Mouse (Mus musculus): Measurements from ENCODE around the gene Cep89. TPM values are rescaled to one million over a fixed set of nuclear protein-coding genes. Genes with fewer than 3 reads are reported as not detected.

Gene Cep89
- total and polyA plus RNA-seq, 3 experiments = 9.8 to 12.1 (median 9.9) TPM

GRCm38 (mm10) chr7:35428146-35428545 lies 31.3 kb downstream of the Cep89 start:
- Histone ChIP-seq H3K9me3 (replicated peaks) (no peaks in the 10 kb centered on the region), H3K4me3 (ENCODE audit: low read depth, low read length) (no peak overlapping the region), H3K4me1 (ENCODE audit: insufficient read depth, low read depth, low read length) (no peaks in the 10 kb centered on the region), H3K27me3 (ENCODE audit: insufficient read depth, low read length) (no peaks in the 10 kb centered on the region), H3K36me3 (replicated peaks) (peaks cover 74% of the 10 kb centered on the region)
- TF ChIP-seq GATA2 (IDR thresholded peaks at IDR 0.05; ENCODE audit: borderline replicate concordance, low read depth, low read length) (no peak), GATA1 (IDR thresholded peaks at IDR 0.05; ENCODE audit: borderline replicate concordance, low read length) (no peak), POLR2AphosphoS5 (IDR thresholded peaks at IDR 0.05; ENCODE audit: insufficient replicate concordance, low read depth, low read length) (no peak), CTCF (IDR thresholded peaks at IDR 0.05; ENCODE audit: low read depth, low read length) (no peak), TAL1 (conservative IDR thresholded peaks at IDR 0.05; ENCODE audit: low read depth, low read length) (no peak)
- DNase-seq (ENCODE audit: low spot score) (no peak), ATAC-seq (ENCODE audit: extremely low read depth, insufficient number of reproducible peaks, low FRiP score, poor library complexity, severe bottlenecking) (no peak)

GRCm38 (mm10) chr7:35435266-35435665 lies 38.4 kb downstream of the Cep89 start:
- DNase-seq (ENCODE audit: low spot score) (no peak), ATAC-seq (ENCODE audit: extremely low read depth, insufficient number of reproducible peaks, low FRiP score, poor library complexity, severe bottlenecking) (no peak)
- Histone ChIP-seq H3K9me3 (replicated peaks) (no peaks in the 10 kb centered on the region), H3K36me3 (replicated peaks) (peaks cover 88% of the 10 kb centered on the region), H3K4me3 (ENCODE audit: low read depth, low read length) (no peak overlapping the region), H3K27me3 (ENCODE audit: insufficient read depth, low read length) (no peaks in the 10 kb centered on the region), H3K4me1 (ENCODE audit: insufficient read depth, low read depth, low read length) (no peaks in the 10 kb centered on the region)
- TF ChIP-seq POLR2AphosphoS5 (IDR thresholded peaks at IDR 0.05; ENCODE audit: insufficient replicate concordance, low read depth, low read length) (no peak), CTCF (IDR thresholded peaks at IDR 0.05; ENCODE audit: low read depth, low read length) (no peak), GATA2 (IDR thresholded peaks at IDR 0.05; ENCODE audit: borderline replicate concordance, low read depth, low read length) (no peak), TAL1 (conservative IDR thresholded peaks at IDR 0.05; ENCODE audit: low read depth, low read length) (no peak), GATA1 (IDR thresholded peaks at IDR 0.05; ENCODE audit: borderline replicate concordance, low read length) (no peak)

GRCm38 (mm10) chr7:35447501-35447900 lies 50.7 kb downstream of the Cep89 start:
- no peak for TF ChIP-seq CTCF (IDR thresholded peaks at IDR 0.05; ENCODE audit: low read depth, low read length)
- TF ChIP-seq TAL1 (conservative IDR thresholded peaks at IDR 0.05; ENCODE audit: low read depth, low read length) = no peak
- TF ChIP-seq GATA1 (IDR thresholded peaks at IDR 0.05; ENCODE audit: borderline replicate concordance, low read length) = no peak
- no peak for TF ChIP-seq GATA2 (IDR thresholded peaks at IDR 0.05; ENCODE audit: borderline replicate concordance, low read depth, low read length)
- TF ChIP-seq POLR2AphosphoS5 (IDR thresholded peaks at IDR 0.05; ENCODE audit: insufficient replicate concordance, low read depth, low read length) = no peak
- H3K4me3 ChIP-seq (ENCODE audit: low read depth, low read length) = no peak overlapping the region
- no peak for DNase-seq (ENCODE audit: low spot score)

GRCm38 (mm10) chr7:35447996-35448846 lies 51.4 kb downstream of the Cep89 start, which contains the start of gene Slc7a9:
Gene Slc7a9, plus strand, starts transcription at chr7:35448796.
- no peak for TF ChIP-seq GATA2 (IDR thresholded peaks at IDR 0.05; ENCODE audit: borderline replicate concordance, low read depth, low read length)
- H3K9me3 ChIP-seq (replicated peaks) = no peaks in the 10 kb centered on the region
- ATAC-seq (ENCODE audit: extremely low read depth, insufficient number of reproducible peaks, low FRiP score, poor library complexity, severe bottlenecking) = no peak
- H3K4me3 ChIP-seq (ENCODE audit: low read depth, low read length) = no peak within 1 kb of the TSS
- H3K27me3 ChIP-seq (ENCODE audit: insufficient read depth, low read length) = peaks cover 6% of the 10 kb centered on the region; the same call in 1 of the 2 replicates
- peaks cover 2% of the 10 kb centered on the region; the same call in 1 of the 2 replicates for H3K4me1 ChIP-seq (ENCODE audit: insufficient read depth, low read depth, low read length)
- H3K36me3 ChIP-seq (replicated peaks) = no peaks in the 10 kb centered on the region
- no peak for DNase-seq (ENCODE audit: low spot score)

More at GRCm38 (mm10) chr7:35447501-35447900, 50.7 kb downstream of the Cep89 start:
- peaks cover 2% of the 10 kb centered on the region; the same call in 1 of the 2 replicates for H3K4me1 ChIP-seq (ENCODE audit: insufficient read depth, low read depth, low read length)
- H3K27me3 ChIP-seq (ENCODE audit: insufficient read depth, low read length) = peaks cover 6% of the 10 kb centered on the region; the same call in 1 of the 2 replicates
- no peaks in the 10 kb centered on the region for H3K9me3 ChIP-seq (replicated peaks)
- no peaks in the 10 kb centered on the region for H3K36me3 ChIP-seq (replicated peaks)
- ATAC-seq (ENCODE audit: extremely low read depth, insufficient number of reproducible peaks, low FRiP score, poor library complexity, severe bottlenecking) = no peak

- TF ChIP-seq GATA1 (IDR thresholded peaks at IDR 0.05; ENCODE audit: borderline replicate concordance, low read length) = no peak
- TF ChIP-seq POLR2AphosphoS5 (IDR thresholded peaks at IDR 0.05; ENCODE audit: insufficient replicate concordance, low read depth, low read length) = no peak
- TF ChIP-seq CTCF (IDR thresholded peaks at IDR 0.05; ENCODE audit: low read depth, low read length) = no peak
- TF ChIP-seq GATA2 (IDR thresholded peaks at IDR 0.05; ENCODE audit: borderline replicate concordance, low read depth, low read length) = no peak
- TF ChIP-seq TAL1 (conservative IDR thresholded peaks at IDR 0.05; ENCODE audit: low read depth, low read length) = no peak
- DNase-seq (ENCODE audit: low spot score) (no peak), ATAC-seq (ENCODE audit: extremely low read depth, insufficient number of reproducible peaks, low FRiP score, poor library complexity, severe bottlenecking) (no peak)
- no peak overlapping the region for H3K4me3 ChIP-seq (ENCODE audit: low read depth, low read length)
- no peaks in the 10 kb centered on the region for H3K36me3 ChIP-seq (replicated peaks)
- peaks cover 6% of the 10 kb centered on the region; the same call in 1 of the 2 replicates for H3K27me3 ChIP-seq (ENCODE audit: insufficient read depth, low read length)
- no peaks in the 10 kb centered on the region for H3K9me3 ChIP-seq (replicated peaks)
- H3K4me1 ChIP-seq (ENCODE audit: insufficient read depth, low read depth, low read length) = peaks cover 2% of the 10 kb centered on the region; the same call in 1 of the 2 replicates
These were observed 52.0 kb downstream of the Cep89 start for GRCm38 (mm10) chr7:35448867-35449266.

GRCm38 (mm10) chr7:35456091-35456814 lies 59.4 kb downstream of the Cep89 start:
- no peaks in the 10 kb centered on the region for H3K9me3 ChIP-seq (replicated peaks)
- no peak for ATAC-seq (ENCODE audit: extremely low read depth, insufficient number of reproducible peaks, low FRiP score, poor library complexity, severe bottlenecking)
- TF ChIP-seq TAL1 (conservative IDR thresholded peaks at IDR 0.05; ENCODE audit: low read depth, low read length) (no peak), POLR2AphosphoS5 (IDR thresholded peaks at IDR 0.05; ENCODE audit: insufficient replicate concordance, low read depth, low read length) (no peak), GATA2 (IDR thresholded peaks at IDR 0.05; ENCODE audit: borderline replicate concordance, low read depth, low read length) (no peak), GATA1 (IDR thresholded peaks at IDR 0.05; ENCODE audit: borderline replicate concordance, low read length) (no peak), CTCF (IDR thresholded peaks at IDR 0.05; ENCODE audit: low read depth, low read length) (no peak)
- no peak for DNase-seq (ENCODE audit: low spot score)
- no peak overlapping the region for H3K4me3 ChIP-seq (ENCODE audit: low read depth, low read length)
- H3K4me1 ChIP-seq (ENCODE audit: insufficient read depth, low read depth, low read length) = no peaks in the 10 kb centered on the region
- no peaks in the 10 kb centered on the region for H3K36me3 ChIP-seq (replicated peaks)
- no peaks in the 10 kb centered on the region; the same call in none of the 2 replicates for H3K27me3 ChIP-seq (ENCODE audit: insufficient read depth, low read length)

All from G1E (cell line).